Mouse (Mus musculus) heart, adult 2 months (tissue): ENCODE measurements around the gene Asic2. TPM values are rescaled to one million over a fixed set of nuclear protein-coding genes. Genes with fewer than 3 reads are reported as not detected.

Experiments used
- DNase-seq, 2 experiments: peaks; one replicate each; pipeline ENCODE4 v3.0.0; 2021
- H3K27ac ChIP-seq: fragments of 200-600 bp; 2 replicates; pipeline ENCODE4 v1.8.1; 2022
- H3K27me3 ChIP-seq: fragments of 200-500 bp; 2 replicates; pipeline ENCODE4 v1.6.1; 2012; ENCODE audit warnings: mild to moderate bottlenecking, low read length, inconsistent platforms, mixed read lengths; ENCODE audit not compliant: control insufficient read depth, insufficient read depth
- H3K36me3 ChIP-seq: fragments of 200-500 bp; 2 replicates; pipeline ENCODE4 v1.6.1; 2012; ENCODE audit warnings: low read length, inconsistent platforms; ENCODE audit not compliant: control insufficient read depth, insufficient read depth
- H3K4me1 ChIP-seq: fragments of 200-500 bp; 2 replicates; pipeline ENCODE4 v1.6.1; 2011; ENCODE audit warnings: low read length; ENCODE audit not compliant: control insufficient read depth, insufficient read depth
- H3K4me3 ChIP-seq: fragments of 200-600 bp; 2 replicates; pipeline ENCODE4 v1.8.1; 2022
- H3K79me2 ChIP-seq: fragments of 200-500 bp; replicated peaks from 2 replicates; pipeline ENCODE4 v1.6.1; 2012; ENCODE audit warnings: mild to moderate bottlenecking, inconsistent platforms, low read length, moderate library complexity, mixed read lengths; ENCODE audit not compliant: control insufficient read depth, insufficient read depth
- H3K9ac ChIP-seq: fragments of 200-500 bp; 2 replicates; pipeline ENCODE4 v1.6.1; 2012; ENCODE audit warnings: low read depth, mild to moderate bottlenecking, control low read depth, inconsistent platforms, low read length, mixed read lengths
- CTCF ChIP-seq: fragments of 200-600 bp; IDR thresholded peaks from 2 replicates; pipeline ENCODE4 v1.8.1; 2022; ENCODE audit warnings: antibody characterized with exemption, mild to moderate bottlenecking, moderate library complexity
- EP300 ChIP-seq: fragments of 200-500 bp; IDR thresholded peaks from 2 replicates; pipeline ENCODE4 v1.6.1; 2011; ENCODE audit warnings: low read depth, low read length, control low read depth; ENCODE audit not compliant: insufficient read depth
- POLR2A ChIP-seq: fragments of 200-500 bp; IDR thresholded peaks from 2 replicates; pipeline ENCODE4 v1.6.1; 2011; ENCODE audit warnings: mild to moderate bottlenecking, low read depth, low read length, control low read depth; ENCODE audit not compliant: insufficient read depth
- WGBS: fragments of 180-500 bp; shearing (Covaris S2); methylation state at CpG from one replicate; pipeline ENCODE4 v1.1.7; 2018; 5-methylcytosine and 5-hydroxymethylcytosine counted together
- intact Hi-C: fragments of 180-260 bp; cut with DNase I; formaldehyde crosslinking; loops from one replicate; pipeline ENCODE4 v1.15.1; 2025
- polyA plus RNA-seq: library from polyadenylated mRNA; depleted of rRNA; stranded (reverse); fragments of >200 nt; gene quantifications from 2 replicates; pipeline ENCODE4 v1.2.3, GENCODE M21; 2012
- total RNA-seq, 2 experiments: library from RNA; stranded (reverse); gene quantifications; 2 replicates each; pipeline ENCODE4 v1.2.3; 2021

Gene Asic2
- total and polyA plus RNA-seq, 3 experiments = not detected

DNA sequence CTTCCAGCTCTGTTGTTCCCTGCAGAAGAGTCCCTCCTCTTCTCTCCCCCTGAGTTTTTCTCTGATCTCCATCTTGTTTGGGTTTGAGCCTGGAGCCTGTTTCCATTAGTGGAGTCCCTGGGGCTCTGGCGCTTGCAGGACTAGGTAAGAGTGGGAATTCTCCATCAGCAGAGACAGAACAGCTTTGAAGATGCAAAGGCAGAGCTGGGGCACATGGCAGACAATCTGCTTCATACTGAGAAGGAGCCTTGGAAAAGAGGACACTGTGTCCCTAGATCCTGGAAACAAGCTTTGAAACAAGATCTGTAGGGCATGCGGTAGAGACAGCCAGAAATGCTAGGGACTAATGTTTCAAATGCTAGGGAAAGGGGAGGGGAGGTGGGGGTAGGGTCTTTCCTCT is 729.2 kb downstream of the Asic2 start:
- TF ChIP-seq CTCF = no peak
- no peak for TF ChIP-seq POLR2A
- no peak for TF ChIP-seq EP300

DNA sequence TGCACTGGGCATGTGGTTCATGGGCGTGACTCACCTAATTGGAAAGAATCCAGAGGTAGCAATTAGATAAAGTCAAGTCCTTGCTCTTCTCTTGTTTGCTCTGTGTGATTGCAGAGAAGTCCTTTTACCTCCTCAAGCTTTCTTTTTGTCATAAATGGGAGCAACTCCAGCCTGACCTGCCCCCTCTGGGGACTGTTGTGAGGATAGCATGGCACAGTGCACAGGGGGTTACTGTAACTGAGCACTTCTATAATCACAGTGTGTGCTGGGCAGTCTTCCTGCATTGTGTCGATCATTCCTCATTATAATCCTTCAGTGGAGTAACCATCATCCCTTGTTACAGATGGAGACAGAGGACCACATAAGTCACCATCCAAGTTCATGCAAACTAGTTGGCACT is 732.2 kb downstream of the Asic2 start:
- WGBS = 76% methylated on average over 2 of the region's 2 CpGs
- DNase-seq = no peak
- intact Hi-C loops = no loop called here

More for the DNA sequence above, 729.2 kb downstream of the Asic2 start:
- Histone ChIP-seq H3K79me2 (no peaks in the 10 kb centered on the region), H3K4me3 (no peak overlapping the region), H3K27ac (no peak overlapping the region), H3K9ac (no peak overlapping the region), H3K27me3 (no peaks in the 10 kb centered on the region), H3K36me3 (no peaks in the 10 kb centered on the region), H3K4me1 (no peaks in the 10 kb centered on the region)
- 61% methylated on average over 2 of the region's 2 CpGs for WGBS
- intact Hi-C loops = no loop called here
- DNase-seq = no peak

DNA sequence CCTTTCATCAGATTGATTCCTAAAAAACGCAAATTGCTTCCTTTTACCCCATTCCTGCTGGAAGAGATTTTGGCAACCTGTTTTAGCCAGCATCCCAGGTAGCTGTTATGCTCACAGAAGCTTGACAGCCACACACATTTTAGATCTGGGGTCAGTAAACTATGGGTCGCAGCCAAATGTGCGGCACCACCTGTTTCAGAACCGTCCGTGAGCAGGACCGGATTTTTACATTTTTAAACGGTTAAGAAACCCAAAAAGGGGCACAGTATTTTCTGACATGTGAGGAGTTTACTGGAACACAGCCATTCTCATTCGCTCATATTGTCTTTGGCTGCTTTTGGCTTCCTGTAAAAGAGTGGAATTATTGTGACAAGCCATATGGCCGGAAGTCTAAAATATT is 744.9 kb downstream of the Asic2 start:
- 42% methylated on average over 9 of the region's 9 CpGs for WGBS
- no peak overlapping the region for H3K27ac ChIP-seq
- intact Hi-C loops = no loop called here
- H3K4me3 ChIP-seq = no peak overlapping the region
- no peak overlapping the region for H3K9ac ChIP-seq
- no peaks in the 10 kb centered on the region for H3K79me2 ChIP-seq
- no peaks in the 10 kb centered on the region for H3K4me1 ChIP-seq
- H3K27me3 ChIP-seq = no peaks in the 10 kb centered on the region
- TF ChIP-seq CTCF = no peak
- no peak for TF ChIP-seq EP300
- no peak for TF ChIP-seq POLR2A
- DNase-seq = no peak
- H3K36me3 ChIP-seq = no peaks in the 10 kb centered on the region

More for the DNA sequence above, 732.2 kb downstream of the Asic2 start:
- no peaks in the 10 kb centered on the region for H3K27me3 ChIP-seq
- no peak overlapping the region for H3K9ac ChIP-seq
- TF ChIP-seq CTCF (no peak), POLR2A (no peak), EP300 (no peak)
- H3K36me3 ChIP-seq = no peaks in the 10 kb centered on the region
- H3K79me2 ChIP-seq = no peaks in the 10 kb centered on the region
- H3K4me1 ChIP-seq = no peaks in the 10 kb centered on the region
- no peak overlapping the region for H3K4me3 ChIP-seq
- no peak overlapping the region for H3K27ac ChIP-seq

DNA sequence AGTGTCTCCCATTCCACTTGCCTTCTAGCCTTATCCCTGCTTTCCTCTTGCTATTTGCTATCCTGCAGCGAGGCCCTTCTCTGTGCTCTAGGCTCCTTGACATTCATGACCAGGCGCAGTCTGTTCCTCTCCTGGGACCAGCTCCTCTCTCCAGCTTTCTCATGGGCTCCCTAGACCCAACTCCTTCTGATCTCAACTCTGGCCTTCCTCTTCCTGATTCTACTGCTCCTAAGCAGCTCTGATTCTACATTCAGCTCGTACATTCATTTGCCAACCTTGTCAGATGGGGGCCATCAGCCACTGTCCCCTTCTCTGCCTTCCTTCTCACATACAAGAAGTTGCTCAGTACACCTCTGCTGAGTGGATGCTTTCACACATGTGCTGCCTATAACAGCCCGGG is 747.5 kb downstream of the Asic2 start:
- H3K79me2 ChIP-seq = no peaks in the 10 kb centered on the region
- DNase-seq = no peak
- intact Hi-C loops = no loop called here
- H3K4me3 ChIP-seq = no peak overlapping the region
- H3K4me1 ChIP-seq = no peaks in the 10 kb centered on the region
- H3K36me3 ChIP-seq = no peaks in the 10 kb centered on the region
- no peak overlapping the region for H3K27ac ChIP-seq
- H3K9ac ChIP-seq = no peak overlapping the region
- 75% methylated on average over 4 of the region's 4 CpGs for WGBS
- no peaks in the 10 kb centered on the region for H3K27me3 ChIP-seq
- TF ChIP-seq CTCF (no peak), EP300 (no peak), POLR2A (no peak)

DNA sequence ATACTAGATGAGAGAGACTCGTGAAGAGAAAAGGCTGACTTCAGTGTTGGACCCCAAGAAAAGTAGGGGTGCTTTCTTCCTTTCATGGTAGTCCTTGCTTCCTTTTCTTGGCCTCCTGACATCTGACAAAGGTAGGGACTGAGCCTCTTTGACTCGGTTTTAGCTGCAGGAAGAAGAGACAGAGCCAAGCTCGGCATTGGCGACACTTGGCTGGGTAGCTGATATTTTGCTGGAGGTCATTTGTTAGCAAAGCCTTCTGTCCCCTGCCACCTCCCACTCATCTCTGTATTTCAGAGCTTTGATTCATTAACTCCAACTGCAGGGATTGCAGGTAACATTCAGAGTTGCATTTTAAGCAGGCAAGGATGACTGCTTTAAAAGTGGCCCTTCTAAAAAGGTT is 762.8 kb downstream of the Asic2 start:
- Histone ChIP-seq H3K27me3 (no peaks in the 10 kb centered on the region), H3K36me3 (no peaks in the 10 kb centered on the region), H3K79me2 (no peaks in the 10 kb centered on the region), H3K27ac (no peak overlapping the region), H3K9ac (no peak overlapping the region), H3K4me3 (no peak overlapping the region), H3K4me1 (no peaks in the 10 kb centered on the region)
- intact Hi-C loops = no loop called here
- TF ChIP-seq EP300 (no peak), POLR2A (no peak), CTCF (no peak)
- WGBS = 34% methylated on average over 4 of the region's 4 CpGs
- DNase-seq = no peak

DNA sequence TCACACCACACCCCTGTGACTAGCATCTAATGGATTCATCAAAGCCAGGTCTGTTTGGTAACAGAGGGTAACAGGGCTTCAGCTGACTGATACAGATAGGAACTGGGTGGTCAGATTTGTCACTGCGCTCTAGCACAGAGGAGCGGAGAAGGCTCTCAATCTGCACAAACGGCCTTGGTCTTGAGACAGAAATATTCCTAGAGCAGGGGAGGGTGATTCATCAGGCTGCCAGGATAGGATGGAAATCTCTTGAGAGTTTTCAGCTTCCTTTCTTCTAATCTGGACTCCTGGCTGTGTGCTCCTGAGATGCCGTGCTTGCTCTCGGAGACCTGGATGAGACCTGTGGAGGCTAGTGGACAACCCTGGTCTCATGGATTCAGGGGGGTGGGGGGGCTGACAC is 765.7 kb downstream of the Asic2 start:
- H3K27me3 ChIP-seq = no peaks in the 10 kb centered on the region
- no peak overlapping the region for H3K9ac ChIP-seq
- no peaks in the 10 kb centered on the region for H3K36me3 ChIP-seq
- no peak for DNase-seq
- intact Hi-C loops = no loop called here
- no peaks in the 10 kb centered on the region for H3K79me2 ChIP-seq
- H3K4me1 ChIP-seq = no peaks in the 10 kb centered on the region
- no peak overlapping the region for H3K4me3 ChIP-seq
- H3K27ac ChIP-seq = no peak overlapping the region
- TF ChIP-seq POLR2A (no peak), EP300 (no peak), CTCF (no peak)
- WGBS = 51% methylated on average over 5 of the region's 5 CpGs
